8 mouse cellular contexts compared by ENCODE assay signal in the genomic region with DNA sequence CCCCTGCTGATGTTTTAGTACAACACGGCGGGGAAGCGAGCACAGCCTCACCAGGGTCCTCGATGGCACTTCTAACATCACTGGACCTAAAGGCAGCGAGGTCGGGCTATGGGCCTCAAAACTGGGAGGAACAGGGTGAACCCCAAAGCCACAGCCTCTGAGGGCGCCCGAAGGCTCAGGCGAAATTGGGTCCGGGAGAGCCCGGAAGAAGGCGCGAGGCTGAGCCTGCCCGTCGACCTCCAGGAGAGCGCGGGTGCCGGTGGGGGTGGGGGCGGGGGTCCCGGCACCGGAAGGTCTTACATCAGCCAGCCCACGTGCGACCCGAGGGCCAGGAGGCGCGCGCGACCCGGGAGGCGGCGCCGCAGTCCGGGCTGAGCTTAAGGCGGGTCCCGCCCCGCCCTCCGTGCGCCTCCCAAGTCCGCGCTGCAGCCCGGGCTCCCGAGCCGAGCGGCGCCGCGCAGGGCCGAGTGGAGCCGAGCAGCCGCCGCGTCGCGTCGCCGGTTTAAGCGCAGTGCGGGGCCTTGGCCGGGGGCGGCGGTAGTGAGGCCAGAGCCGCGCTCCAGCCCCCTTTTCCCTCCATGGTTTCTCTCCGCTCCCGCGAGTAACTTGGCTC. TPM values are rescaled to one million over a fixed set of nuclear protein-coding genes. Genes with fewer than 3 reads are reported as not detected.
DNase-seq lines count a peak whose midpoint lies in the region; ATAC-seq and TF ChIP-seq lines count a peak whose summit lies in the region.

A gene (plus strand): TSS at position 384 of the 613 bp plus-strand sequence.

- H3K27ac ChIP-seq in bone marrow, adult 2 months (ENCODE audit: control insufficient read depth, insufficient read depth, low read depth, low read length, poor library complexity), result peak within 1 kb of the TSS; percentile 98
- H3K27ac ChIP-seq in embryonic facial prominence, embryonic 15.5 days (replicated peaks), result peak within 1 kb of the TSS; percentile 99
- peak within 1 kb of the TSS; percentile 100 for H3K27ac ChIP-seq in heart, embryonic 10.5 days
- H3K27ac ChIP-seq in kidney, embryonic 15.5 days, result peak within 1 kb of the TSS; percentile 99

- DNase-seq in 416B (ENCODE audit: low read depth) (peak; percentile 95), liver (peak; percentile 95)
- peak; percentile 96 for DNase-seq in heart, embryonic 10.5 days (ENCODE audit: low spot score)
- peak; percentile 93 to 99 for DNase-seq in spleen, postnatal 4 days (ENCODE audit: low spot score in 2 of 2)

- no peaks in the 10 kb centered on the region for H3K27me3 ChIP-seq in embryonic facial prominence, embryonic 15.5 days
- H3K27me3 ChIP-seq in heart, embryonic 10.5 days (ENCODE audit: insufficient read depth, poor library complexity, severe bottlenecking), result no peaks in the 10 kb centered on the region
- H3K27me3 ChIP-seq in kidney, embryonic 15.5 days, result no peaks in the 10 kb centered on the region

- ATAC-seq in embryonic facial prominence, embryonic 15.5 days (ENCODE audit: insufficient number of reproducible peaks, low FRiP score, low TSS enrichment, low read depth), result peak; percentile 95
- ATAC-seq in kidney, embryonic 15.5 days (replicated peaks; ENCODE audit: low FRiP score), result peak; percentile 97
- ATAC-seq in monocyte, adult 5-6 weeks (replicated peaks; ENCODE audit: insufficient number of reproducible peaks, low FRiP score, low TSS enrichment, poor library complexity, severe bottlenecking), result peak; percentile 60

- TF ChIP-seq POLR2A in bone marrow, adult 2 months (IDR thresholded peaks at IDR 0.05; ENCODE audit: borderline replicate concordance, control insufficient read depth, low read depth, low read length), result peak; percentile 68; the same call in 1 of the 2 replicates

- H3K36me3 ChIP-seq in embryonic facial prominence, embryonic 15.5 days, result no peaks in the 10 kb centered on the region
- H3K36me3 ChIP-seq in heart, embryonic 10.5 days, result no peaks in the 10 kb centered on the region
- H3K36me3 ChIP-seq in kidney, embryonic 15.5 days, result no peaks in the 10 kb centered on the region

- H3K4me3 ChIP-seq in bone marrow, adult 2 months (replicated peaks; ENCODE audit: control insufficient read depth, low read depth, low read length), result peak within 1 kb of the TSS; percentile 74
- H3K4me3 ChIP-seq in embryonic facial prominence, embryonic 15.5 days (replicated peaks), result peak within 1 kb of the TSS; percentile 79
- H3K4me3 ChIP-seq in heart, embryonic 10.5 days, result peak within 1 kb of the TSS; percentile 92
- peak within 1 kb of the TSS; percentile 93 for H3K4me3 ChIP-seq in kidney, embryonic 15.5 days (replicated peaks)

- H3K9me3 ChIP-seq in embryonic facial prominence, embryonic 15.5 days (replicated peaks), result no peaks in the 10 kb centered on the region
- no peaks in the 10 kb centered on the region for H3K9me3 ChIP-seq in heart, embryonic 10.5 days
- no peaks in the 10 kb centered on the region for H3K9me3 ChIP-seq in kidney, embryonic 15.5 days (replicated peaks)

- WGBS in bone marrow, adult 2 months, result under 1% methylated on average over 65 of the region's 66 CpGs
- under 1% methylated on average over 64 of the region's 66 CpGs for WGBS in embryonic facial prominence, embryonic 15.5 days
- WGBS in heart, embryonic 10.5 days, result under 1% methylated on average over 64 of the region's 66 CpGs
- WGBS in kidney, embryonic 15.5 days, result under 1% methylated on average over 65 of the region's 66 CpGs

- H3K9ac ChIP-seq in embryonic facial prominence, embryonic 15.5 days, result peak within 1 kb of the TSS; percentile 97
- H3K9ac ChIP-seq in kidney, embryonic 15.5 days, result peak within 1 kb of the TSS; percentile 99

- TF ChIP-seq CTCF in bone marrow, adult 2 months (IDR thresholded peaks at IDR 0.05; ENCODE audit: control insufficient read depth, insufficient read depth, low read length), result peak; percentile 57; the same call in 1 of the 2 replicates

- peak within 1 kb of the TSS; percentile 86 for H3K4me2 ChIP-seq in embryonic facial prominence, embryonic 15.5 days (replicated peaks)
- H3K4me2 ChIP-seq in kidney, embryonic 15.5 days, result peak within 1 kb of the TSS; percentile 86

- H3K4me1 ChIP-seq in bone marrow, adult 2 months (ENCODE audit: control insufficient read depth, insufficient read depth, low read length), result peaks cover 7% of the 10 kb centered on the region; the same call in 1 of the 2 replicates
- H3K4me1 ChIP-seq in embryonic facial prominence, embryonic 15.5 days, result peaks cover 32% of the 10 kb centered on the region
- peaks cover 39% of the 10 kb centered on the region for H3K4me1 ChIP-seq in heart, embryonic 10.5 days
- peaks cover 39% of the 10 kb centered on the region for H3K4me1 ChIP-seq in kidney, embryonic 15.5 days

RNA-seq across cellular contexts. Expression of the gene that starts here (rescaled TPM):
- 614 and 712 TPM in 2 replicates for polyA plus RNA-seq in bone marrow, adult 2 months (2011; ENCODE audit: insufficient read depth, insufficient read length, low replicate concordance, missing spikeins)
- polyA plus RNA-seq in embryonic facial prominence, embryonic 15.5 days (2015; fragmentation: Nextera tagmentation; extraction: Ambion mirVana), result 259 and 284 TPM in 2 replicates
- 246 and 343 TPM in 2 replicates for polyA plus RNA-seq in heart, embryonic 10.5 days (2016; fragmentation: Nextera tagmentation; extraction: Ambion mirVana)
- polyA plus RNA-seq in kidney, embryonic 15.5 days (2015; fragmentation: Nextera tagmentation; extraction: Ambion mirVana), result 339 and 351 TPM in 2 replicates
- 36.8 to 64.0 TPM (median 47.0 TPM) in 3 replicates for total RNA-seq in monocyte, adult 5-6 weeks (2017)

Comparison
In these comparisons a context has a peak if more than half of its experiments do, and no peak if none do; other contexts are left out.
1. Peak in every context shown above with its lines: DNase-seq, ATAC-seq, H3K4me3 ChIP-seq and H3K27ac ChIP-seq.